Mouse (Mus musculus): ENCODE measurements around the gene Pdf. TPM values are rescaled to one million over a fixed set of nuclear protein-coding genes. Genes with fewer than 3 reads are reported as not detected.

Pdf gene
- polyA plus RNA-seq (2012; rRNA removed): 9.9 and 11.8 TPM in 2 replicates
- 8.4 and 9.9 TPM in 2 replicates for polyA plus RNA-seq (2014; fragmentation: Nextera tagmentation; extraction: Ambion mirVana)

DNA sequence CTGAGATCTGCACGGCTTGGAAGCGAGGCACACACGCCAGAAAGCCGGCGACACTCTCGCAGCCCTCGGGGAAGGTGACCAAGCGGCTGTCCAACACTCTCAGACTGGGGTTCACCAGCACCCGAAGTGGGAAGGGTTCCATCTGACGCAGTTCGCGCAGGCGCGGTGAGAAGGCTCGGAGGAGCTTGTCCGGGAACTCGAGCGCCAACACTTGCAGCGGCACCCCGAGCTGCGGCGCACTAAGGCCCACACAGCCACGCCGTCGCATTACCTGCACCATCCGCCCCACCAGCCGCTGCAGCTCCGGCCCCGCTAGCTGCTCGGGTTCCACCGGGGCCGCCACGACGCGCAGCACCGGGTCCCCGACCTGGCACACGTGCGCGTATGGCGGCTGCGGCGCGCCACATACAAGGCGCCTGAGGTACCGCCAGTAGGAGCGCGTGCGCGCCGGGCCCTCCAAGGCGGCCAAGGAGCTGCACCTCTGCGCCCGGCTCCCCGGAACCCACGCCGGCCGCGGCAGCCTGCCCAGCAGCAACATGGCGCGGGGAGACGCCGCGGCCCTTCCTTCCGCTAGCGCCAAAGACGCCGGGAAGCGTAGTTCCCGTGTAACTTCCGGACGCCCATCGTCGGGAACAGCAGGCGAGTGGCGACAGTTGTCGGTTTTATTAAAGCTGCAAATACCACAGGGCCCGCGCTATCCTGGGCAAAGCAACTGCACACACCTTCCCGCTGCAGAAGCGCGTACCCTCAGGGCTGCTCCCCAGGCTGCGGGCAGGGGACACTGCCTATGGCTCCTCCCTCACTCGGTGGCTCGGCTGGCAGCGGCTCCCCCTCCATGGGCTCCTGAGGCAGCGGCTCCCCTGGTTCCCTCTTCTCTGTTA lies at the start of gene Pdf:
TSS of gene Pdf (minus strand) at position 554 of the 881 bp plus-strand sequence.
- DNase-seq (ENCODE audit: low read depth in 3 of 3, low spot score in 3 of 3) (peak; percentile 52 to 54 (median 53)), ATAC-seq (ENCODE audit: insufficient read depth) (peak; percentile 79)
- Histone ChIP-seq H3K9ac (replicated peaks) (peak within 1 kb of the TSS; percentile 64), H3K27me3 (ENCODE audit: control insufficient read depth, insufficient read depth, low read length) (no peaks in the 10 kb centered on the region), H3K4me3 (ENCODE audit: insufficient read depth in 1 of 2, low read depth in 2 of 2, low read length in 2 of 2) (peak within 1 kb of the TSS; percentile 68 to 83), H3K9me3 (ENCODE audit: control insufficient read depth, low read length) (no peaks in the 10 kb centered on the region), H3K4me1 (replicated peaks; ENCODE audit: control insufficient read depth in 2 of 2, insufficient read depth in 2 of 2, low read length in 1 of 2) (peaks cover 0 to 11% of the 10 kb centered on the region in 2 experiments; a peak in 2 of 4 replicates), H3K27ac (peak within 1 kb of the TSS; percentile 37), H3K36me3 (replicated peaks; ENCODE audit: control insufficient read depth, insufficient read depth, low read depth) (peaks cover 65% of the 10 kb centered on the region), H3K4me2 (ENCODE audit: low read depth) (peak within 1 kb of the TSS; percentile 83)
- 0% methylated on average over 87 of the region's 87 CpGs for WGBS (ENCODE audit: insufficient replicate concordance)
- TF ChIP-seq CTCF (IDR thresholded peaks at IDR 0.05; ENCODE audit: low read depth) (no peak), EP300 (IDR thresholded peaks at IDR 0.05; ENCODE audit: low read depth) (no peak)

DNA sequence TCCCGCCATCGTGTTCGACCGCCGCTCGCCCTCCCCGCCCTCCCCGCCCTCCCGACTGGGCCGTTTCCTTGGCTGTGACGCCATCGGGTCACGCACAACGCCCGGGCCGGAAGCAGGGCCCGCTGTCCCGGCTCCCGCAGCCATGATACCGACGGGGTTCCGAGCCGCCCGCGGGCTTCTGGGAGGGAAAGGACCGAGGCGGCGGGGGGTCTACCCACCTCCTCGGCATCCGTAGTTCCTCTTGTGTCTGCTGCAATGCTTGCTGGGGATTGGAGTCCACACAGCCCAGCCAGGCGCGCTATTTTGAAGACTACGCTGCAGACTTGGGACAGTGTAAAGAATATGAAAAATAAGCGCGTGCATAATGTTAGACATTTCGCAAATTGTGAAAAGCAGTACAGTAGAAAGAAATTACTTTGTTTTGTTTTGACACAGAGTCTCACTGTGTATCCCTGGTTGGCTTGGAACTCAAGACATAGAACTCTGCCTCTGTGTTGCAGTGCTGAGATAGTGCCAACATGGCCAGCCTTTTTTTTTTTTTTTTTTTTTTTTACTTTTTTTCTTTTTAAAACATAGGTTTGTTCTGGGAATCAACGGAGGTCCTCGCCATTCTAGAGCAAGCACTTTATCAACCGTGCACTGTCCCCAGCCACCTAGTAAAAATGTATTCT lies 48.1 kb upstream of the Pdf start, which contains the start of gene Terf2:
TSS of gene Terf2 (minus strand) at position 182 of the 671 bp plus-strand sequence.
- peaks cover 4 to 9% of the 10 kb centered on the region in 2 experiments; a peak in 3 of 4 replicates for H3K4me1 ChIP-seq (replicated peaks; ENCODE audit: control insufficient read depth in 2 of 2, insufficient read depth in 2 of 2, low read length in 1 of 2)
- H3K4me2 ChIP-seq (ENCODE audit: low read depth): peak within 1 kb of the TSS; percentile 84
- H3K36me3 ChIP-seq (replicated peaks; ENCODE audit: control insufficient read depth, insufficient read depth, low read depth): peaks cover 7% of the 10 kb centered on the region
- peak within 1 kb of the TSS; percentile 97 for H3K9ac ChIP-seq (replicated peaks)
- H3K27me3 ChIP-seq (ENCODE audit: control insufficient read depth, insufficient read depth, low read length): no peaks in the 10 kb centered on the region
- H3K4me3 ChIP-seq (ENCODE audit: insufficient read depth in 1 of 2, low read depth in 2 of 2, low read length in 2 of 2): peak within 1 kb of the TSS; percentile 76 to 92
- H3K9me3 ChIP-seq (ENCODE audit: control insufficient read depth, low read length): no peaks in the 10 kb centered on the region
- H3K27ac ChIP-seq: peak within 1 kb of the TSS; percentile 93
- WGBS (ENCODE audit: insufficient replicate concordance): 2% methylated on average over 39 of the region's 39 CpGs
- ATAC-seq (ENCODE audit: insufficient read depth): peak; percentile 89
- TF ChIP-seq CTCF (IDR thresholded peaks at IDR 0.05; ENCODE audit: low read depth) (no peak), EP300 (IDR thresholded peaks at IDR 0.05; ENCODE audit: low read depth) (no peak)
- peak; percentile 79 to 83 (median 82) for DNase-seq (ENCODE audit: low read depth in 3 of 3, low spot score in 3 of 3)

DNA sequence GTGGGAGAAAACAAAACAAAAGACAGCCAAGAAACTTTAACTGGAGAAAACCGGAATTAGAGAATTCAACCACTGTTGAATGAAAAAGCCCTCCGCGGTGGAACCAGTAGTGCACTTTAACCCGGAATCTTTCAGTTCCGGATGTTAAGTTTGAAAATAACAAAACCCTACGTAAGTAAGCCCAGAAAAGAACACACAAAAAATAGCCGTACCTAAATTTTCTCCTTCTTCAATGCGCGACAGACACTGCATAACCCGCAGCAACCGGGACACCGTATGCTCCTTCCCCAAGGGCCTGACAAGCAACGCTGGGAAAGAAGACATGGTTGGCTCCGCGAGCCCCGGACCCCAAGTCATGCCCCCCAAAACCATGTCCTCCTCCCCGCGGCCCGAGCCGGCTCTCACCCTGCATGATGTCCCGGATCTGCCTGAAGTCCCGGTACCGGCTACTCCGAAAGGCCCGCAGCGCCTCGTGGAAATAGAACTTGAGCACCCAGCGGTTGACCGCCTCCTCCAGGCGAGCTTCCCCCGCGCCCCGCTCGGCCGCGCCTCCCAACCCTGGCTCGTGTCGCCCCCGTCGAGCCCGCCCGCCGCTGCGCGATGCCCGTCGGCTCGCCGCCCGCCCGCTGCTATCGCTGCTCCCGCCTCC lies 47.4 kb upstream of the Pdf start:
- Histone ChIP-seq H3K4me3 (ENCODE audit: insufficient read depth in 1 of 2, low read depth in 2 of 2, low read length in 2 of 2) (peak overlapping the region; percentile 76 to 92), H3K36me3 (replicated peaks; ENCODE audit: control insufficient read depth, insufficient read depth, low read depth) (peaks cover 11% of the 10 kb centered on the region), H3K9me3 (ENCODE audit: control insufficient read depth, low read length) (no peaks in the 10 kb centered on the region), H3K27ac (peak overlapping the region; percentile 93), H3K27me3 (ENCODE audit: control insufficient read depth, insufficient read depth, low read length) (no peaks in the 10 kb centered on the region), H3K4me1 (replicated peaks; ENCODE audit: control insufficient read depth in 2 of 2, insufficient read depth in 2 of 2, low read length in 1 of 2) (peaks cover 4 to 9% of the 10 kb centered on the region in 2 experiments; a peak in 3 of 4 replicates), H3K4me2 (ENCODE audit: low read depth) (peak overlapping the region; percentile 84), H3K9ac (replicated peaks) (peak overlapping the region; percentile 97)
- WGBS (ENCODE audit: insufficient replicate concordance): 1% methylated on average over 52 of the region's 53 CpGs
- peak in 1 of 3 experiments; percentile 35 for DNase-seq (ENCODE audit: low read depth in 3 of 3, low spot score in 3 of 3)
- ATAC-seq (ENCODE audit: insufficient read depth): no peak
- TF ChIP-seq EP300 (IDR thresholded peaks at IDR 0.05; ENCODE audit: low read depth) (no peak), CTCF (IDR thresholded peaks at IDR 0.05; ENCODE audit: low read depth) (no peak)

DNA sequence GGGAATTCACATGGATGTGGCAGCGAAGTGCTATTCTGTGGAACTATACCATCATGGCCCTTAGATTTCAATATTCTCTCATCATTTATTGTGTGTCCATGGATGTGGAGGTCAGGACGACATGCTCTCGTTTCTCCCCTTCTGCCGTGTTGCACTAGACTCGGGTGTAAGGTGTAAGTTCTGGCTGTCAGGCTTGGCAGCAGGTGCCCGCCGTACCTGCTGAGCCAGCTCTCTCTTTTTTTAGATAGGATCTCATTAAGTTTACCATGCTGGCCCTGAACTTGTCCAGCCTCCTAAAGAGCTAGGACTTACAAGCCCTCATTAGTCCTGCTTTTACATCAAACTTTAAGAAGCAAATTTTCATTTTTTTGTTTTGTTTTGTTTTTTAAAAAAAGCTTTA lies 42.1 kb upstream of the Pdf start:
- TF ChIP-seq CTCF (IDR thresholded peaks at IDR 0.05; ENCODE audit: low read depth) (no peak), EP300 (IDR thresholded peaks at IDR 0.05; ENCODE audit: low read depth) (no peak)
- Histone ChIP-seq H3K4me2 (ENCODE audit: low read depth) (no peak overlapping the region), H3K27ac (no peak overlapping the region), H3K4me1 (replicated peaks; ENCODE audit: control insufficient read depth in 2 of 2, insufficient read depth in 2 of 2, low read length in 1 of 2) (peaks cover 4 to 5% of the 10 kb centered on the region in 2 experiments; a peak in 2 of 4 replicates), H3K36me3 (replicated peaks; ENCODE audit: control insufficient read depth, insufficient read depth, low read depth) (peaks cover 18% of the 10 kb centered on the region), H3K27me3 (ENCODE audit: control insufficient read depth, insufficient read depth, low read length) (no peaks in the 10 kb centered on the region), H3K9me3 (ENCODE audit: control insufficient read depth, low read length) (no peaks in the 10 kb centered on the region), H3K4me3 (ENCODE audit: insufficient read depth in 1 of 2, low read depth in 2 of 2, low read length in 2 of 2) (no peak overlapping the region), H3K9ac (replicated peaks) (no peak overlapping the region)
- whole genome bisulfite sequencing (ENCODE audit: insufficient replicate concordance): 85% methylated on average over 7 of the region's 7 CpGs
- ATAC-seq (ENCODE audit: insufficient read depth) (no peak), DNase-seq (ENCODE audit: low read depth in 3 of 3, low spot score in 3 of 3) (no peak)

Data from liver, embryonic 14.5 days (tissue).